Mouse (Mus musculus) thymus, postnatal 4 days (tissue): ENCODE results near the gene Cnn3.
A peak's percentile ranks its signal among the peaks of the same experiment; 100 is the strongest.

ENCODE experiments used
- DNase-seq: peaks from one replicate; pipeline ENCODE4 v3.0.0; 2021

Gene Cnn3

DNA sequence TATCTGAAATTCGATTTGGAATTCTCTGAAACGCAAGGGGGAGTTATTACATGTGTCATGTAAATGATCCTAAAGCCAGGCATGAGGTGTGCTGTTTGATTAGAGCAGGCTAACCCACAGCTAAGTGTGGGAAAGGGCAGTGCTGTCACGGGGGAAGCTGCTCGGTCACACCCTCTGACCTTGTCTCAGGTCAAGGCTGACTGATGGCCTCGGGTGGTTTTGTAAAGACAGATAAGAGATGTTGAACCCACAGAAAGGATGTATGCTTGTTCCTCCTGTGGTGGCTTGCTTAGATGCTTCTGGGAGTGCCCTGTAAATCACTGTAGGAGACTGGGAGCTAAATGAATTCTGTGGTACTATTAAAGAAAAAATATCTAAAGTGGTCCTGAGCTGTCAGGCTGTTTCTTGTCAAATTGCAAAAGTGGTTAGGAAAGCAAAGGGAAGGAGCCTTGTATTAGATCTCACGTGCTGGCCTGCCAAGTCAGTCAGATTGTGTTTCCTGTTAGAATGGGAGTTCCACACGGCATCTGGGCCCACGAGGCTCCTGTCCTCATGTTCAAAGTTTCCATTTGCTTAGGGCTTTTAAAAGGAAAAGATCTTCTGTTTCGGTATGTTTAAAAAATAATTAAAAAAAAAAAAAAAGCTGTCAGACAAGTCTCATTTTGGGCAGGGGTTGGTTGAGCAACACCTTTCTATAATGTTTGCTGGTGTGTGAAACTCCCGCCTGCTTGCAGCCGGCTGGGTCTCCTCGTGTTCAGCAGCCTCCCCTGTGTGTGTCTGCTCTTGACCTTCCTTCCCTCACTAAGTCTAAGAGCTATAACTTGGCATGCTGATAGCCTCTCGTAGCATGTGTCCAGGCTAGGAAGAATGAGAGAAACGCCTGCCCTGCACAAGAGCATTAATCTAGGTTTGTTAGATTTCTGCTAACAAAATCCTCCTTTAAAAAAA, 32.5 kb downstream of the Cnn3 start:
- DNase-seq = no peak

- no peak for DNase-seq
These were observed 34.3 kb downstream of the Cnn3 start for GRCm38 (mm10) chr3:121460473-121461193.

- no peak for DNase-seq
These were observed 35.2 kb downstream of the Cnn3 start for GRCm38 (mm10) chr3:121461477-121461876.

- no peak for DNase-seq
These were observed 36.5 kb downstream of the Cnn3 start for GRCm38 (mm10) chr3:121462782-121463181.

GRCm38 (mm10) chr3:121464733-121465305, 38.5 kb downstream of the Cnn3 start:
- no peak for DNase-seq

DNA sequence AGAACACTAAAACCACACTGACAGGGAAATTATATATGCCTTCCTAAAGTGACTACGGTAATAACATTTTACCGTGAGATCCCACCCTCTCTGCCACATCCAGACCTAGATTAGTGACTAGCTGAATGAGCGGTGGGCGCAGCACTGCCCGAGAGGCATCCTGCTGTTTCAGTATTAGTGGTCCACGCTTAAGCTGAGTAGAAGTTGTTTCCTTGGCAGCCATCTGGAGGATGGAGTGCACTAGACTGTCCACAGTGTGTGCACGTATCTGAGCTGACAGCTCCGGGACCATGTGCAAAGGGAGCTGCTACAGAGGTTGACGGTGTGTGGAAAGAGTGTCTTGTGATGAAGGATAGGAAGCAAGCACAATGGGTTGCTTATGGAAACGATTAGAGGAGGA, 39.5 kb downstream of the Cnn3 start:
- DNase-seq = no peak

GRCm38 (mm10) chr3:121467094-121467552, 40.8 kb downstream of the Cnn3 start:
- peak; percentile 55 for DNase-seq

GRCm38 (mm10) chr3:121468136-121468535, 41.8 kb downstream of the Cnn3 start:
- no peak for DNase-seq

GRCm38 (mm10) chr3:121469185-121469975, 43.1 kb downstream of the Cnn3 start:
- peak; percentile 27 for DNase-seq

DNA sequence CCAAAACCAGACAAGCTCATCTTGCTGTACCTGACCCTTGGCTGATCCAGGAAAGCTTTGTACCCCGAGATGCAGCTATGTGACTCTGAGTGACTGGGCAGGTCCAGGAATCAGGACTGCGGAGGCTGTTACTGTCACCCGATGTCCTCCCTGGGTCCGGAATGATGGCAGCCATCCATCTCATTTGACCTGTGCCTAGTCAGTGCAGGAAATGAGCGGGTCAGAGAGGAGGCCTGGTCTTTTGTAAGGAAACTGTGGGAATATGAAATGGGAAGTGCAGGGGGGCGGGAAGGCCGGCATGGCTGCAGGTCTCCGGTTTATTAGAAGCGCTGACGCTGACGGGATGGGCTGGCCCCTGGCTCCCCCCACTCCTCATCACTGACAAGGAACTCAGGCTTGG, 45.4 kb downstream of the Cnn3 start:
- no peak for DNase-seq

DNA sequence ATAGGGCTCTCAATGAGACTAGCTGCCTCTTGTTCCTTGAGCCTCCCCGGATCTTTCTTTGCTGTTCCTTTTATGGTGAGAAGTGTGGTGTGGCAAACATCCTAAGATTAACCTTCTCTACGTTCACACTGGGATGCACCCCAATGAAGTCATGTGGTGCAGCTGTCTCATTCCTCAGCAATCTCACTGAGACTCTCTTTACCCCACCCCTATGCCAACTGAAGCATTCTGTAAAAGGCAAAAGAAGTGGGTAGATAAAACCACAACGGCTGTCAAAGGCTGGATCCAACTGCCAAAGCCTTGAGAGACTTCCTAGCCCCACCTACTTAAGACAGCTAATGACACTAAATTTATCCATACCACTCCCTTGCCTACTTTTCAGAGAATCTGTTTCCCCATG, 48.4 kb downstream of the Cnn3 start:
- peak; percentile 22 for DNase-seq

GRCm38 (mm10) chr3:121480030-121480960, 54.0 kb downstream of the Cnn3 start:
- DNase-seq = no peak

DNA sequence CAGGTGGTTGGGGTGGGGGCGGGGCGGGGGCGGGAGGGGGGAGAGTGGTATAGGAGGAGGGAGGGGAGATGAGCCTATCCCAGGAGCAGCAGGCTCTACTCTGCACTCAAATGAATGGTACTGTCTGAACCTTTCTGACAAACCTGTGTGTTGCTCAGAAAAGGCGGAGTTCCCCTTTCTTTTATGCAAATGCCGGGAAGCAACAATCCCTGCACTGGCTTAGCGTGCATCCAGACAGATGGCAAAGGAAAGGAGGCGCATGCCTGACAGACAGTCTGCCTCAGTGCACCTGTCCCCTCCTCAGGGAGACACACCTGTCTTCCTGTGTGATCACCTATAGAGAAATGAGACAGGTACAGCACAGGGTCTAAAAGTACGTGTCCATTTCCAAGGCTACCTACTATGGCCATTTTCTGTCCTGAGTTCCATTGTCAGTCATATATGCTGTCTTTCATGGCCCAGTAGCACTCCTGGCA, 54.7 kb downstream of the Cnn3 start:
- DNase-seq = no peak

DNA sequence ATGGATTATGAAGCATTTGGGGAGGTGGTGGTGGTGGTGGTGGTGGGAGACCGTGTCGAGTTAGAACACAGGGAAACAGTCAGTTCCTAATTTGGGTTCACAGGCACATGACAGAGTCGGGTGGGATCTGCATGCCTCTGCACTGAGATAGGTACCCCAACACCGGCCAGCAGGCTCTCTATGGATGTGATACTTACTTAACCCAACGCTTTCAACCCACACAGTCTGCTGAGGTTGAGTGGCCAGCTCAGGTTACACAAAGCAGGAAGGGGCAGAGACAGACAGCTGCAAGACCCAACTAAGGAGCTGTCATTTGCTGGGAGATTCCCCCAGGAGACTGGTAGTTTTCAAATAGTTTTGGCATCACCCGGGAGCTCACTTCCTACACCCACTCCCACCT, 55.3 kb downstream of the Cnn3 start:
- DNase-seq = no peak

- DNase-seq = no peak
These were observed 57.2 kb downstream of the Cnn3 start for GRCm38 (mm10) chr3:121483266-121484161.

DNA sequence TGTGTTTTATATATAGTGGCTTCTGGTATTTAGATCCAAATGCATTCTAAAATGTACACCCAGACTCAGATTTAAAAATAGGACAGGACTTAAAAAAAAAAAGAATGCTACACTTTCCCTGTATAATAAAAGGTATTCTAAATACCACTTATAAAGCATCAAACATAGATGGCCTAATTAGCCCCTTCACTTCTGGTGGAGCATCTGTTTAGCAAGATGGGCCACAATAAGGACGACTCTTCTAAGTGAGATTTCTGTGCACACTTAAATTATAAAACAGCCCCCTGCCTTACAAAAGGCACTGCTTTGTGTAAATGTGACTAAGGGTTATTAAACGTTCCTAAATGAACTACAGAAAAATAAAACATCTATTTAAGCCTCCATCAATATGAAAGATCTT, 58.9 kb downstream of the Cnn3 start:
- DNase-seq = no peak

GRCm38 (mm10) chr3:121489462-121490118, 63.3 kb downstream of the Cnn3 start:
- DNase-seq = no peak

GRCm38 (mm10) chr3:121490941-121491340, 64.6 kb downstream of the Cnn3 start:
- DNase-seq = no peak

GRCm38 (mm10) chr3:121492026-121492425, 65.7 kb downstream of the Cnn3 start:
- DNase-seq = no peak

DNA sequence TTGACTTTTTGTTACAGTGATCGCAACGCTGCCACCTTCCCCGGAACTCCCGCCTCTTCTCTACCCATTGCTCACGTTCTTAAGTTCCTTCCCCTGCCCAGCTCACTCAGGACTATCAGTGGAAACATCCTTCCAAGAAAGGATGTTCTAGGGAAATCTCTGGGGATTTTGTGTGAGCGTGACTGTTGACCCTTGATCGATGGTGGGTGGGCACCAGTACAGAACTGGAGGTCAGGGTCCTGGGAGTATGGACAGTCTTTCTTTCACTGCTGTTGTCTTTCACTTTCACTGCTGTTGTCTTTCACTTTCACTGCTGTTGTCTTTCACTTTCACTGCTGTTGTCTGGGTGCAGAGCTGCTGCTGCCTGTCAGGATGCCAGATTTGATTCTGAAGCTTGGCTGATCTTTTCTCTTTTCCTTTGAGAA, 67.7 kb downstream of the Cnn3 start:
- no peak for DNase-seq
